Mouse (Mus musculus) liver, postnatal 0 days (tissue): ENCODE results near the gene Fam178b.

Experiments
- CTCF ChIP-seq: sonication (generic); IDR thresholded peaks from 2 replicates; pipeline ENCODE4 v1.5.1; 2016; ENCODE audit warnings: antibody characterized with exemption, low read depth
- EP300 ChIP-seq: IDR thresholded peaks from 2 replicates; pipeline ENCODE4 v1.6.1; 2016; ENCODE audit warnings: antibody characterized with exemption, low read depth, mild to moderate bottlenecking

GRCm38 (mm10) chr1:36590664-36591063, 92.3 kb downstream of the Fam178b start:
- no peak for TF ChIP-seq CTCF
- TF ChIP-seq EP300: no peak
